Mouse (Mus musculus): Measurements from ENCODE around the gene Arhgap28.

Arhgap28 gene

DNA sequence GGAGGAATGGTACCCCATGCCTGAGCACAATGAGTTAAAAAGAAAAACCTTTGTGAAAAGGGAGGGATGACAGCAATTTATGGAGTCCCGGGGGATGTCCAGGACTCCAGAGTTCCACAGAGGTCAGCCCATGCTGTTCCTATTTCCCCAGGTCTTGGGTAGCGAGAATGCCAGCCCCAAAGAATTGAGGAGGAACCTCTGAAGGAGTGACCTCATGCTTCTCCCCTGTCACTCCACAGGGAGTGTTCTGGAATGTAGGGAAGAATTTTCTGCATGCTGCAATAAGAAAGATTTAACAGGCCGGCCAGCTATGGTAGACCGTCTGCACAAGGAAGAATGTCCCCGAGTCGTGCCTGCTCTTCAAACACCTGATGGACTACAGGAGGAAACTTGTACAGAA, 72.5 kb downstream of the Arhgap28 start:
- no peak for DNase-seq

DNA sequence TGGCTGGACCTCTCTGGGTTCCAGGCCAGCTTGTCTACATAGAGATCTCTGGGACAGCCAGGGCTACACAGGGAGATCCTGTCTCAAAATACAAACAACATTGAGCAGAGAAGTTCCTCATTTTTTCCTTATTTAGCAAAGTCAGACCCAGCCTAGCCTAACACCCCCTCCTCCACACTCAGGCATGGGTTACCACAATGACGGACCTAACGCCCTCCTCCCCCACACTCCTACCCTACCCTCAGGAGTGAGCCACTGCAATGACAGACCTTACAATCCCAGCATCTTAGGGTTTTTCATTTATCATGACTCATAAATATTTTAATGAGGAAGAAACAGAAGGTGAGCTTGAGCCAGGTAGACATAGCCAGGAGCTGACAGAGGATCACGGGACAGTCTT, 73.0 kb downstream of the Arhgap28 start:
- DNase-seq = no peak

DNA sequence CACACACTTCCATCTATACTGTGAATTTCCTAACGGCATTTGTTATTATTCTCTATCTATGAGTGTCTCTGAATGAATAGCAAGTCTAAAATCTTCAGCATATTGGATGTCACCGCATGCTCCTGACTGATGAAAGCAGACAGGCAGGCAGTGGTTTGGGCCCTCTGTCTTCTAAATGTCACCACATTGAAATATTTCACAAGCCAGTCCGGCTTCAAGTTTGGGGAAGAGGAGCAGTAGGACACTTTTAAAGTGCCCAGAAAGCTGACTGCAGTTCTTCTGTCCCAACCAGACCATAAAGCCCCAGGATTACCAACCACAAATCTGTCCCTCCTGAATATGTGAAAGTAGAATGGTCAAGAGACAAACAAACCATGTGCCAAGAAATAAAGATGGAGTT, 73.5 kb downstream of the Arhgap28 start:
- DNase-seq = no peak

DNA sequence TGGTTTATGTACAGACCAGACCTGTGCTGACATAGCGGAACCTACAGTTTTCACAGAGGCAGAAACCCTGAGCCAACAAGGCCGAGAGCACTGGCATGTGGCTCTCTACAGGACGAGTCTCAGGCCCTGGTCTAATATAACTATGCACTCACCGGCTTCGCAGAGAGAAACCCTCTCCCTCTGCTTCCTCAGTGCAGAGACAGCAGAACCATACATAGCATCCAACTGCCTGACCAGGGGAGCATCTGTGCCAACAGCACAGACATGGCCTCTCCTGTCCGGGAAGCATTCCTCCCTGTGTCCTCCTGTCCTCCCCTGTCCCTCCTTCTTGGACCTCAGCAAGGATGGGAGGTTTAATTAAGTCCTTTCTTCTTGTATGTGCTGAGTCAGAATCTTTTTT, 75.6 kb downstream of the Arhgap28 start:
- no peak for DNase-seq

DNA sequence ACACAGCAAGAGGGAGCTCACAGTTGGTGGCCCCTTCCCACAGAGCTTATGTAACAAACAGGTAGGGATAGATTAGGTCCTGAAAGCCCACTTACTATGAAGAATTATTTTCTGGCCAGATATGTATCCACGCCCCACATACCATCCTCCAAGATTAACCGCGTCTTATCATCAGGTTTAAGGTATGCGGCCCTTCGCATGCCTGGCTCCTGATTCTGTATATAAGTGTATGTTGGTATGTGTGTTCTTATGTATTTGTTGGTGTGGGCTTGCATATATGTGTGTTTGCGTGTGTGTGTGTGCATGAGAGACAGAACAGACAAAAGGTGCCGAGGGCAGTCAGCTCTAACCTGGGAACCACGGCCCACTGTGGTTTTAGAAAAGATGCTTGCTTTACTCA, 76.1 kb downstream of the Arhgap28 start:
- no peak for DNase-seq

DNA sequence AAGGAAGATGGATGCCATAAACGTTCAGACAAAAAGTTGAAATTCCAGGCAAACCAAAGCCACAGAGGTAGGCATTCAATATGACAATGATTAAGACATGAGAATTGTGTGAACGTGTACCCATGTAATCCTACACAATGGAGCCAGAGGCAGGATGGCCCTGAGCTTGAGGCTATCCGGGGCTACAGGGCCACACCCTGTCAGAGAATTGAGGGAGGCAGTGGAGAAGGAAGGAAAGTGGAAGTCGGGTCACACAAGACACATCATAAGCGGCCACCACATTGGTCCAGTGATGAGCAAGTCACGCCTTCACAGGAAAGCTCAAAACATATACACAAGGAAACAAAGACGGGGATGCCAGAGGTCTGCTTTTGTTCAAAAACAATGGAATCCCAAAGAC, 84.0 kb downstream of the Arhgap28 start:
- no peak for DNase-seq

DNA sequence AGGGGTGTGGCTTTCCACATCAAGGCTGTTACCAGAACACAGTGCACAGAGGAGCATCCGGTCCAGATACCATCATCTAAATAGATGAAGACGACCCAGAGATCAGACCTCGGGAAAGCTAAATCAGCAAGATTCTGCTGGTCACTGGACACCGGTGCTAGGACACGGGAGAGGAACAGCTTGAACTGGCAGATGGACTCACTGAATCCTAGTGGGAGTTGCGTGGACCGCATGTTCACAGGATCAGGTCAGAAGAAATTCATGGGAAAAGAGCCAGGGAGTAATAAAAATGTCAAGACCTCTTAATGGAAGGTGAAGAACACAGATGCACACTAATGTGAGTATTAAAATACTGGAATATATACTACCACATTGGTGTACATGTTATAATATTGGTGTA, 85.7 kb downstream of the Arhgap28 start:
- DNase-seq = no peak

DNA sequence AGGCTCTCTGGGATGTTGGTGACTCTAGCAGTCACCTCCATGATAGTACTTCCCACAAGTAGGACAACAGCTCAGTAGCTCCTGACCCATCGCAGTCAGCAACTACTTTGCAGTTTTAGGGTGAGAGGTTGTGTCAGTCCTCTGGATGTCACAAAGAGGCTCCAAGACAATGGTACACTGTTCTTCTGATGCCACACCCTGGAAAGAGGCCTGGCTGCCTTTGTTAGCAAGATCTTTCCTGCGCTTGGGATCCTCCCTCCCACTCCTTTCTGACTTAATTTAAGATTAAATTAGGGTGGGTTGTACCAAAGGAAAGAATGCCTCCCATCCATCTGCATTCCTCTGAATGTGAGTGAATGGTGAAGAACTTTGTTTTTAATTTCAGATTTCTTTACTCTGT, 87.0 kb downstream of the Arhgap28 start:
- no peak for DNase-seq

DNA sequence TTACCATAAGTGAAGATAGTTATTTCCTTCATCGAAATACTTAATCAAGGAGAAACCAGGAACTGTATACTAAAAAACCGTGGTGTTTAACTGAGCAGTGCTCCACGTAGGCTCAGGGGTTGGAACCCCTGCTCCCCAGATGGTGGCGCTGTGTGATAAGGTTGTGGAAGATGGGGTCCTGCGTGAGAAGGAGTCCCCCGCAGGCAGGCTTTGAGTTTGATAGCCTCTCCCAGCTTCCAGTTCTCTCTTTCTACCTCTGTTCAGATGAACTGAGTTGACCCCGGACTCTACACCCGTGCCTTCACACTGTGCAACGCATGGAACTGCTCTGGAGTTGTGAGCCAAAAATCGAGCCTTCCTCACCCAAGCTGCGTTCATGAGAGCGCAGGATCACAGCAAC, 91.3 kb downstream of the Arhgap28 start:
- no peak for DNase-seq

DNA sequence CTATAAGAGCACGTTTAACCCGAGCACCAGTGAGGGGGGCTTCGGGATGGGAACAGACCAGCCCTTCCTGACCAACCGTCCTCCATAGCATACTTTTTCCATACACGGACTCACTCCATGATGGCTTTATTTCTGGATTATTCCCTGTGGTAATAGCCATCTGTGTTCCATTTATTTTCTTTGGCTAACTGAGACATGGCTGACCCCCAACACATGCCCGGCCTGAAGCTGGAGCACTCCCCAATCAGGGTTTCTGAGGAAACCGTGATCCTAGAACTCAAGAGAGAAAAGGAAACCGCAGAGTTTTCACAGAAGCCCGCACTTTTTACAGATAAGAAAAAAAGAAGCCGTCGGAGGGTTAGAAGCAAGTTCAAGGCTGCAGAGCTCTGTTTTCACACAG, 91.9 kb downstream of the Arhgap28 start:
- DNase-seq = no peak

DNA sequence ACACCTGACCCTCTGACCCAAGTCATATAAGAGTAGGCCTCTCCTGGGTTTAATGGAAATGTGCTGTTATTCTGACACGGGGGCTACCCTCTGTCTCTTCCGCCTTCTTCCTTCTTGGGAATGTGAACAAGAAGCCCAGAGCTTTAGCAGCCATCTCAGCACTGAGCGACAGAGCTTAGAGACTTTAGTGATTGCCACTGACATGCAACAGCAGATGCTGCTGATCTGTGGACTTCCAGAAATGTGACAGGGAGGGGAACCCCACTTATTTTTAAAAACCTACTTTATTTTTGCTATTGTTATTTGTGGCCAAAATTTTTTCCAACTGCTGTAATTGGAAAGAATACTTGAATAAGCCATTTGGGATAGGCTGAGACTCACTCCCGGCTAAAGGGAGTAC, 95.4 kb downstream of the Arhgap28 start:
- no peak for DNase-seq

DNA sequence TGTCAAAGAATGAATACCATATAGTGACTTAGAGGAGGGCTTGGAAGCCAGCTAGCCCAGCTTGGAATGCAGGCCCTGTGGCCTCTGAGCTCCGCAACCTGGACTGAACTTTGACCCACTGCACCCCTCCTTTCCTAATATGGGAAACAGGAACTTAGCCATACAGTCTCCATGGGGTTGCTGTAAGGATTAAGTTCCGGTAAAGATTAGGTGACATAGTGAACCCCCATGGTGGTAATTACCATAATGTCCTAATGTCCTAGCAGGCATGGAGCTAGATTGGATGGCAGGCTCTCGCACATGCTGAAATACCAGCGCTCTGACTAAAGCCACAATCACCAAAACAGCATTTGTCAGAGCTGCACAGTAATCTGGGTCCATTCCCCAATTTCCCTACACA, 95.8 kb downstream of the Arhgap28 start:
- no peak for DNase-seq

DNA sequence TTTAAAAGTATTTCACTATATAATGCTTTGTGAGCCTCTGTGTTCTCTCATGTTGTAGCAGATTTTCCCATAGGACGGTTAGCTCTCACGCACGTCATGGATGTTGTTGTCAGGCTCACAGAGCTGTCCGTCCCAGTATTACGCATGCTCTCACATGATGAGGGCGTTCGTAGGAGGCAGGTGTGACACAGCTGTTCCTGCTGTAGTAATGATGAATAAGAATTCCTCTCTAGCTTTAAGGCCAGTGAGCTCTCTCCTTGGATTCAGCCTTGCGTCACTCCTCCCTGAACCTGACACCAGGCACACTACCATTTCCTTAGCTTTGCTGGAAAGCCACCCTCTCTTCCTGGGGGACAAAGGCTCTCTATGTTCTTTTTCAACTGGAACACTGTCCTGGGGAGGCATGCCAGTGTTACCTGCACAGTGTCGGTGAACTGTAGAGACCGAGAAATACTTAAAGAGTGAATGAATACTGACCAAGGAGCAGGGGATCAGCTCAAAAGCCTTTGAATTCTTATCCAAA, 96.3 kb downstream of the Arhgap28 start:
- DNase-seq = no peak

DNA sequence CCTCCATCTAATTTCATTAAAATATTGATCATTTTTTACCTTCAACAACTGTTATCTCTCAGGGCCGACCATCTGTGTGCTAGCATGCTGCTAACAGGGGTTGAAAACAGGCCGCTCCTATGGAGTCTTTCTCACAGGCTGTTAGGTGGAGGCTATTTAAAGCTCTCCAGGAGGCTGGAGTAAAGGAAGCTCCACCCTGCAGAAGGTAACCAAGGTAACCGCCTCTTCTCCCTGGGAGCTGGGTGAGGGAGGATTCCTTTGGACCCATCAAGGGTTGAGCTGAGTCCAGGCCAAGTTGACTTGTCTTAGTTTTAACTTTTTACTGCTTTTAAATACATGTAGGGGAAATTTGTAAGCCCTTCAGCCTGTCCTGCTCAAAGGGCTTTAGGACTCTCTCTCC, 97.7 kb downstream of the Arhgap28 start:
- DNase-seq = no peak

DNA sequence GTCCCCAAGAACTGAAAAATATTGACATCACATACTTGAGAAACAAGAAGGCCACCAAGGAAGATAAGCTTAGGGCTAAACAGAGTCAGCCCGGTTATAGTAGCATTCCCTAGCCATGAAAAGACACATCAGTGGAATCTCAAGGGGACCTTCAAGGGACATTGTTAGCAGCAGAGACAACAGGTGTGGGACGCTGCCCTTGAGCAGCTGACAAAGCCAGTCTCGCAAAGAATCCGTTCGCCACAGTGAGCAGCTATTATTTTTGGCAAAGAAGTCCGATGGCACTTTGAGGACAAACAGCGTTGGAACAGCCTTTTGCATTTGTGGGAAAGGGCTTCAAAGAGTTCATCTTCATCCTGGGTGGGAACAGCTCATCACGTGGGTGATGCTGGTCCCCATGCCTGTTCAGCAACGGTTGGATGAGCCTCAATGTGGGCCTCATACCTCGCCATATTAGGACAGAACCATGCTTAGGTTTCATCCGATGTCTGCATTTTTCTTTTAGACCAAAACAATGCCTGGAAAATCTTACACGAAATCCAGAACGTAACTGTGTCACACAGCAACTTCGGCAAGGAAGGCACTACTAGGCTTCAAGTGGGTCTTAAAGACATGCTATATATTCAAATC, 99.5 kb downstream of the Arhgap28 start:
- DNase-seq = no peak

DNA sequence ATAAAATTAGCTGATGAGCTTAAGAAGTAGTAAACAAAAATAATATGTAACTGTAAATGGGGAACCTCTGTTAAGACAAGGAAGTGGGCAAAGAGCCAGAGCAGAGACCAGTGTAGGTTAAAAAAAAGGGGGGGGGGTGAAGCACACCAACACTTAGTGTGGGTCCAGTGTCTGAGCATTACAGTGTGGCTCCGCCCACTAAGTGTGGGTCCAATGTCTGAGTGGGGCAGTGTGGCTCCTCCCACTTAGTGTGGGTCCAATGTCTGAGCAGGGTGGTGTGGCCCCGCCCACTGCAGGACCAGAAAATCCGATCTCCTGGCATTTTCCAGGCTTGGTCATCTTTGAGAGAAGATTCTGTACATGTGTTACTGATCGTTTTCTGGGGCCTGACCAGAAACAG, 101.1 kb downstream of the Arhgap28 start:
- DNase-seq = no peak

DNA sequence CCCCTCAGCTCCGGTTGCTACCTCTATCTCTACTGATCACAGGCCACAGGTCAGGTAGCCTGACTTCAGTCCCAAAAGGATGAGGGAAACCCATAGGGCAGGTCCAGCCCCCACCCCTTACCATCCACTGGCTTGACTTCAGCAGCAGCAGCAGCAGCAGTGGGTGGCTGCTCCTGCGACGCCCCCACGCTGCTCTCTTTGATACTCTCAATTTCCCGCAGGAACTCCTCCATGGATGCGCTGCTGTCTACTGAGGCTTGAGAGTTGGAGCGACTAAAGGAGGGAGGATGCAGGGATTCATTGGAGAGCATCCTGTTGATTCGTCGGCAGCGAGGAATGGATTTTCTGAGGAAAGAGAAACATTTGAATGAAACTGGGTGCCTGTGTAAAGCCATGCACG, 102.8 kb downstream of the Arhgap28 start:
- no peak for DNase-seq

DNA sequence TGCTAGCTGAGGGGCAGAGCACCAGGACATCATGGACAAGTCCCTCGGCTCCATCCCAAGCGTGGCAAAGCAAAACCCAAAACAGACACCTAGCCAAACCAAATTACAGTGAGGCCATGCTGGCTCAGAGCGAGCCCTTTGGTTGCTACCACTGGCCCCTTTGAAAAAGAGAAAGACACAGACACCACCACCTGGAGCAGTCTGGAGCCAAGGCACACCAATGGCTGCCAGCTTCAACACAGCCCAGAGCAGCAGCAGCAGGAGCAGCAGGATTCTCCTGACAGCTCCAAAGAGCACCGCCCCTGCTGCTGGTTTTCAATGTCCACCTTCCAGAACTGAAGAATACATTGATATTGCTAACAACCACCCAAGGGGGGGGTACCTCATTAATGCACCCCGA, 104.5 kb downstream of the Arhgap28 start:
- DNase-seq = no peak

DNA sequence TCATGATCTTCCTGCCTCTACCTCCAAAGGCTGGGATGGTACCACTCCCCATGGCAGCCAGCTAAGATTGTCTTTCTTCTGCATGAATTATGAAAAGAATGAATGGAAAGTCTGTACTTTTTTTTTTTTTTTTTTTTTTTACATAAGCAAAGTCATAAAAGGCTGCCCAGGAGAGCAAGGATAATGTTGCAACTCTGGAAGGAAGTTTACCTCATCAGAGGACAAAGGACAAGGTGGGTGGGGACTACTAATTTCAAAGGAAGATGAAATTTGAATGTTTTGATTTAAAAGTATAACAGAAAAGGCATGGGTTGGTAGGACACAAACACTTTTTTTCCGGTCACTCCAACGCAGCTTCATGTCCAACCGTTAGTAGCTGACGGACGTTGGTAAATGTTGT, 107.5 kb downstream of the Arhgap28 start:
- DNase-seq = no peak

DNA sequence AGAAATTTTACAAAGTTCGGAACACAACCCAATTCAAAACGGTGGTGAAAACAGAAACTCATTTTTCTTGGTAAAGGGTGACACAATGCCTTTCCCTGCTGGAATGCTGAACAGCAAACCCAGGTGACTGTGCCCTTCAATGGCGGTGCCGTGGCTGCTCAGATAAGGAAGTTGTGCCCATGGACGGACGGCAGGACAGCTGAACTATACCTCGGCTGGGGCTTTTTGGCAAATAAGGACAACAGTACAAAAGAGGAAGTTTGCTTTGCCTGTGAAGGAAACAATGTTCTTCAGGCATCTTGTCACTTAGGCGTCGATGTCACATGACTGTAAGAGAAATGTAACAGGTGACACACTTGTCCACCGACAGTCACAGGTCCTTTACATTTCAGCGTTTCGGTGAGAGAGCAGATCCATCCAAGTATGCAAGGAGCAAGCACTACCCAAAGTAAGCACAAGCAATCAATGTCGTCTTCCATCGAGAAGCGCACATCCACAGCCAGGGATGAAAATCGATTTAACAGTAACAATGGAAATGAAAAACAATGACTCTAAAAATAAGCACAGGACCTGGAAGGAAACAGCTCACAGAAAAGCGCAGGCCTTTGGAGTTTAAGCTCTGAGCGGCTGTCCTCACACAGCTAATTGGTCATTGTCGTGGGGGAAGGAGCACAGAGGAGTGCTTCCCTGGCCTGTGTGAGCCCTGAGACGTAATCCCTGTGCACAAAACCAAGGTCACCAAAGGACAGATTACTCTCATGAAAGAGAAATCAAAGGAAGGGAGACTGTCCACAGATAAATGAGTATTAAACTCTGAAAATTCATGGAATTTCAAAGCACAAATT, 114.2 kb downstream of the Arhgap28 start:
- no peak for DNase-seq

DNA sequence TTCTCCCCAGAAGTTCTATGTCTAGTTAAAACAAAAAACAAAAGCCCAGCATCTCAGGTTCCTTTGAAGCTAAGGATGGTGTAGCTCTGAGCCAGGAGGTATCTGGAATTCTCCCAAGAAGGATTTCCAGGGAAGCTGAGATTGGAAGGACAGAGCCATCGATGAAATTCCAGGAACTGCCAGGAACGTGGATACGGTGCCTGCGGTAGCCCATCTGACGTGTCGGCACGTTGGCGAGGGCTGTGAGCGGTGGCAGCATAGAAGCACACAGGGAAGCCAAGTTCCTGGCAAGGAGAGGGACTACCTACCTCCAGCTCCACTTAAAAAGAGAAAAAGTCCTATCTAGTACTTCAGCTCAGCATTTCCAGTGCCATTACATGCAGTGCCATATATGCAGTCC, 115.8 kb downstream of the Arhgap28 start:
- DNase-seq = no peak

DNA sequence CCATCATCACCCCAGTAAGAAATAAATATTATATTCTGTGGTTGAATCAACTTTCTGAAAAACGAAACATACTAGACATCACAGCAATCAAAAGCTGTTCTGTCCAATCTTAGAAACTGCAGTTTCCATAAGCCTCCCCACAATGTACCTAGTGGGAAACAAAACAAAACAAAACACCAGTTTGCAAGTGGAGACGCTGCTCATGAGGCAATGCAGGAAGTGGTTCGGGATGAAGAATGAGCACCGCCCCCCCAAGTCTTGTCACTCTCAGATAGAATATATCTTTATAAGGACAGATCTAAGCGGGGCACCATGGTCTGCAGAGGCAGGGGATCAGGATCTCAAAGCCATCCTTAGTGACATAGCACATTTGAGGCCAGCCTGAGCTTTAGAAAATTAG, 117.6 kb downstream of the Arhgap28 start:
- no peak for DNase-seq

DNA sequence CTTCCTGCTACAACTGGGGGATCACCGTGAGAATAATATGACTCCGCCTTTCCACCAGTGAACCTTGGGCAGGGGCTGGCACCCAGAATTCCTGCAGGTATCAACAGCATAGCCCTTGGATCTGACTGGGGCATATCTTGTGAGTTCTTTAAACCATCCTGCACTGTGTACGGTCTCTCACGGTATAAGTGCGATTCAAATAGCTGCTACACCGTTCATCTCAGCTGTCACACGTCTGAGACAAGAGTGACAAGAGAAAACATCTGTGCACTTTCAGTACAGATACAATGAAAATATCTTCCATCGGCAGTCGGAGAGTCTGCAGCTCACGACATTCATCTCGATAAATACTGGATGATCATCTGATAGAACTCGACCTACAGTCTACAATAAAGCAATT, 126.3 kb downstream of the Arhgap28 start:
- DNase-seq = no peak

DNA sequence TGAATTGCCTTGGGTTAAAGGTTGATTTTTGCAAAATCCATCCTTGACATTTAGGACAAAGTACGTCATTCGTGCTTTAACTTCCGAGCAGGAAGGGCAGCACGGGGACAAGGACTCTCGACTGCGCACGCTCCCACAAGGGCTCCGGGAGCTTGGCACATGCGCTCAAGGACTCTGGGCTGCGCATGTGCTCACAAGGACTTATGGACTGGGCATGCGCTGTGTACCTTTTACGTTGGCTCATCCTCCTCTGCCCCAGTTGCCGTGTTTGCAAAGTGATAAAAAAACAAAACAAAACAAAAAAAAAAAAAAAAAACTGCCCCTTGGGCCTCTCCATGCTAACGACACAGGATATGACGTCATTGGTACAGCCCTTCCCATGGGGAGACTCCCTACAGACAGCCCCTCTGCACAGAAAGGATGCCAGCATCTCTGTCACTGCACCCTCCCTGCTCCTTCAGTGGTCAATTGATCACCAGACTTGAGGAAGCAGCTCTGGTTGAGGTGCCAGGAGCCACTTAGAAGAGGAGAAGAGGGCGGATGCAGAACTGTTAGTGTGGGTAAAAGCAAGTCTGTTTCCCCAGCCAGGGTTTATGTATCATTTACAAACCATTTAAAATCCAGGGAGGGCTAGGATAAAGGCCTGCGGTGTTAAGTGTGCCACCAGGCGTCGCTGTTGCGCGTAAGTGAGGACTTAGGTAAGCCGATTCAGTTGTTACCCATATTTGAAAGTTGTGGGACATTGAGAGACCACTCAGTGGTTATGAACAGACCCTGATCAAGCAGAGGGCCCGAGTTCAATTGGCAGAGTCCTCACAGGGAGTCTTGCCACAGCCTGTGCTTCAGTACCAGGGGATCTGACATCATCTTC, 134.0 kb downstream of the Arhgap28 start:
- peak; percentile 28 for DNase-seq
